Mouse (Mus musculus) splenic B cell, adult 2 months (primary cell): ENCODE measurements around the gene Setx.
"Not testable (repeated sequence)": the region's sequence is repeated elsewhere in the genome, so short reads cannot be mapped to it uniquely, and the experiment has no call there.

Source experiments
- DNase-seq: peaks from one replicate; pipeline ENCODE4 v3.0.0-alpha.2; 2011; ENCODE audit warnings: low read depth, low spot score
- H3K27me3 ChIP-seq: 2 replicates; pipeline ENCODE4 v1.6.1; 2012; ENCODE audit warnings: mild to moderate bottlenecking, low read length, moderate library complexity, mixed read lengths; ENCODE audit not compliant: control insufficient read depth, poor library complexity, insufficient read depth, severe bottlenecking
- H3K36me3 ChIP-seq: 2 replicates; pipeline ENCODE4 v1.6.1; 2012; ENCODE audit warnings: mild to moderate bottlenecking, low read length, moderate library complexity, mixed read lengths; ENCODE audit not compliant: control insufficient read depth, poor library complexity, insufficient read depth, severe bottlenecking

The Setx gene

GRCm38 (mm10) chr2:29123907-29124569 lies at the start of gene Setx:
Gene Setx (plus strand): TSS chr2:29124181.
- Histone ChIP-seq H3K27me3 (no peaks in the 10 kb centered on the region), H3K36me3 (0 out of 2 replicates have a peak, but pooled peaks cover 4% of the 10 kb centered on the region)
- peak; percentile 43 for DNase-seq

GRCm38 (mm10) chr2:29074676-29075075 lies 49.3 kb upstream of the Setx start:
- no peak for DNase-seq
- Histone ChIP-seq H3K36me3 (peaks cover 22% of the 10 kb centered on the region), H3K27me3 (no peaks in the 10 kb centered on the region)

DNA sequence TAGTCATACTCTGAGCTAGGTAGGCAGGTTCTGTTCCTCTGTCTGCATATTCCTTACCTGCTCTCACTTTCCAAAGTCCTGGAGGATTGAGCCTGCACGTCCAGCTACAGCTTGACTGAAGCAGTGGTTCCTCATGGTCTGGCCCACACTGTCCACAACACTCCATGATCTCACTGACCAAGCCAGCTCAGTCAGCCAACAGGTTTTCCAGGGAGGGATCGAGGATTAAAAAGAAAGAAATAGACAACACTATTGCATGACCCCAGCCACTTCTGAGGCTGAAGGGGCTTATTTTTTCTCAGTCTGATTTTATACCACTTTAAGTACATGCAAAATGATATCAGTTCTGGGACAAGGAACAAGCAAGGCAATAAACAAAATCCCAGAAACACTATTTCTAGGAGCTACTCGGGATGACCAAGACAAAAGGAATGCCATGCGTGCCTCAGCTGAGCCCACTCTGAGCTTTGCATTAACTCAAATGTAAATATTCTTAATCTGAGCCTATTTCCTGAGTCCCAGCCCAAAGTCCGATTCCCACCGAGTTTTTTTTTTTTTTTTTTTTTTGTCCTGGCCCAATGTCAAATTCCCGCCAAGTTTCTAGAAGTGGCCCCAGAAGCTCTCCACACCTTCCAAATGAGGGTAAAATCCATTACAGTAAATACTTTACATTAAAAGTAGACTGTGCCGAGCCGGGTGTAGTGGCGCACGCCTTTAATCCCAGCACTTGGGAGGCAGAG lies 48.5 kb upstream of the Setx start:
- Histone ChIP-seq H3K27me3 (no peaks in the 10 kb centered on the region), H3K36me3 (peaks cover 22% of the 10 kb centered on the region)
- DNase-seq: no peak

DNA sequence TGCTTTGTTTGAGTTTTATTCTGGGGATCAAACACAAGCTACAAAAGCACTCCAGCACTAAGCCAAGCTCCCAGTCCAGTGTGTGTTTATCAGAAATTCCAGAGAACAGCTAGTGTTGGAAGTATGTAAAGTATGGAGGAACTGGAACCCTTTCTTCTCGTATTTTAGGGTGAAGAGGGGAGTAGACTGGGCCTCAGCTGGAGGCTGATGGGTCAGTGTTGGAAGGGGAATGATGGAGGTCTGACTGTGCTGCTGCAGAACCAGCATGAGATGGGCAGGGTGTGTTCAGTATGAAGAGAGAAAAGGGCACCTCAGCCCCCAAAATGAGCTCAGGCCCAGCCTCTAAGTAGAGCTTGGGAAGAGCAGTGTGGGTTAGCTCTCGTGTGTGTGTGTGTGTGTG lies 47.8 kb upstream of the Setx start:
- Histone ChIP-seq H3K27me3 (no peaks in the 10 kb centered on the region), H3K36me3 (peaks cover 20% of the 10 kb centered on the region)
- no peak for DNase-seq

- H3K27me3 ChIP-seq: no peaks in the 10 kb centered on the region
- DNase-seq: no peak
These were observed 42.0 kb upstream of the Setx start for GRCm38 (mm10) chr2:29081965-29082364.

DNA sequence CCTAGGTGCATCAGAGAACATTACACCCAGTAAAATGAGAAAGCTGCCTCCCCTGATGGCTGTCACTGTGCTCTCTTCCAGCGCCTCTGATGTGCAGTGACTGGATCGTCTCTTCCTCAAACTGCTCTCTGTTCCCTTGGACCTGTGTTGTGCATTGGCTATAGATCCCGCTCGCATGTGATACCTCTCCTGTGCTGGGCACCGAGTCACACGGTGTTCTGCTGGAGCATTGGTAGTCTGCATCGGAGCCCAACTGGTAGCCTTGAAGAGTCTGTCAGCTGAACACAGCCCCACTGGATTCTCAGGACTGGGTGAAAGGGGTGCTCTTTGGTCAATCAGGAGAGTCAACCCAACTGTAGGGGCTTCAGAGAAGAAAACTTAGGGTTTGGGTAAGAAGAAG lies 38.0 kb upstream of the Setx start:
- no peaks in the 10 kb centered on the region for H3K27me3 ChIP-seq
- DNase-seq: no peak
- peaks cover 22% of the 10 kb centered on the region for H3K36me3 ChIP-seq

More at GRCm38 (mm10) chr2:29081965-29082364, 42.0 kb upstream of the Setx start:
- H3K36me3 ChIP-seq: peaks cover 20% of the 10 kb centered on the region

DNA sequence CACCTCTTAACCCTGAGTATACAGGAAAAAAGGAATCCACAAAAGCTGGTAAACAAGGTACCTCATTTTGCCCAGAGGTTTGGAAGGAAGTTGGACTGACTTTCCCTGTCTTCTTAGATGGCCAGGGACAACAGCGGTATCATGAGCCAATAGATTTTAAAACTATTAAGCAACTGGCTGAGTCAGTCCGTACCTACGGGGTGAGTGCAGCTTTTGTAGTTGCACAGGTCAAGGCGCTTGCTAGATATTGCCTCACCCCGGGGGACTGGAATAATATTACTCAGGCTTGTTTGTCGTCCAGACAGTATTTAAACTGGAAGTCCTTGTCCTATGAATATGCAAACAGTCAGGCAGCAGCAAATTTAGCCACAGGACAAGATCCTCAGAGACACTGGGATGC lies 34.7 kb upstream of the Setx start:
- not testable (repeated sequence) for DNase-seq, H3K27me3 ChIP-seq
- H3K36me3 ChIP-seq: peaks cover 16% of the 10 kb centered on the region

DNA sequence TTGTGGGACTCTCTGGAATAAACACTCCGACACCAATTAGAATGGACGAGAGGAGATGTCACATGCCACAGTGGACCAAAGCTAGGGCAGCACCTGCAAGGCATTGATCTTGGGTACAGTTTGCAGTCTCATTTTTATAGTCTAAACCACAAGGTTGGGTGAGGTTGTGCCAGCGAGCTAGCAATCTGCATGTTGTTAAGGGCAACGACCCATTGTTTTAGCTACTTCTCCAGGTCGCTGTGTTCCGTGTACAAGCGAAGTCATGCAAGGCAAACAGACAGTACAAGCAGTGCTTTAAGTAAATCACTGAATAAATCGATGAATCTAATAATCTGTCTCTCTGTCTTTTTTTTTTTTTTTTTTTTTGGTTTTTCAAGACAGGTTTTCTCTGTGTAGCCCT lies 28.3 kb upstream of the Setx start:
- DNase-seq: no peak
- Histone ChIP-seq H3K36me3 (no peaks in the 10 kb centered on the region), H3K27me3 (no peaks in the 10 kb centered on the region)

DNA sequence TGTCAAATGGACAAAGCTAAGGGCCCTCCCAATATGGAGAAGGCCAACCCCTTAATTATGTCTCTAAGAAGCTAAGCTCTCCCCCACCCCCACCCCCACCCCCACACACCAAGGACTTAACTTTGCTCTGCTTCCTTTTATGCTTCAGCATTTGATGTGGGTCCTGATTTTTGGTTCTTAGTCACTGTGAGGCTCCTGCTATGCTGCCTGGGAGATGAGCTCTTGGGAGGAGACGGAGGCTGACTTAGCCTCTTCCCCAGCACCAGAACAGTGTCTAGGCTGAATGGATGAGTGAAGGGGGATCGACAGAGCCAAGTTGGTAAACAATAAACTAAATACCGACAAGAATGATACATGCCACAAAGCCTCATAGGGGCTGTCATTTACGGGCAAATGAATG lies 27.2 kb upstream of the Setx start:
- no peaks in the 10 kb centered on the region for H3K27me3 ChIP-seq
- no peak for DNase-seq
- no peaks in the 10 kb centered on the region for H3K36me3 ChIP-seq

- no peaks in the 10 kb centered on the region for H3K27me3 ChIP-seq
- no peaks in the 10 kb centered on the region for H3K36me3 ChIP-seq
- DNase-seq: no peak
These were observed 26.5 kb upstream of the Setx start for GRCm38 (mm10) chr2:29097465-29097864.

DNA sequence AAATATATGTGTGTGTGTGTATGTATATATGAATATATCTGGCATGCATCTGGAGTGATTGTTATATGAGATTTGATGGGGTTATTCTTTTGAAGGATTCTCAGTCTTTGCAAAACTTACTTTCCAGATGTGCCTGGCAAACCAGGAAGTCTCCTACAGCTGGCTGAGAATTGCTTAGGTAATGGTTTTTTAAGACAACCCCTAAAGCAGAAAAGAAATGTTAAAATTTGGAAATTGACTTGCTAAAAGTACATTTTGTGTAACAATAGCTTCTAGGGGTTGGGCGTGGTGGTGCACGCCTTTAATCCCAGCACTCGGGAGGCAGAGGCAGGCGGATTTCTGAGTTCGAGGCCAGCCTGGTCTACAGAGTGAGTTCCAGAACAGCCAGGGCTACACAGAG lies 26.0 kb upstream of the Setx start:
- not testable (repeated sequence) for H3K36me3 ChIP-seq, DNase-seq, H3K27me3 ChIP-seq

GRCm38 (mm10) chr2:29098786-29099185 lies 25.2 kb upstream of the Setx start:
- H3K36me3 ChIP-seq: no peaks in the 10 kb centered on the region
- DNase-seq: no peak
- no peaks in the 10 kb centered on the region for H3K27me3 ChIP-seq

GRCm38 (mm10) chr2:29099646-29100045 lies 24.3 kb upstream of the Setx start:
- Histone ChIP-seq H3K36me3 (no peaks in the 10 kb centered on the region), H3K27me3 (no peaks in the 10 kb centered on the region)
- DNase-seq: no peak

GRCm38 (mm10) chr2:29100822-29101534 lies 23.0 kb upstream of the Setx start:
- no peak for DNase-seq
- no peaks in the 10 kb centered on the region for H3K36me3 ChIP-seq
- no peaks in the 10 kb centered on the region for H3K27me3 ChIP-seq
